Mouse (Mus musculus): ENCODE measurements at regions not wholly inside any gene's neighbourhood (a gene's known extent, or its start where the extent isn't known, plus 50 kb on each side); places are given as distances from the start of the nearest gene placed in this dataset.

- DNase-seq (ENCODE audit: low read depth, low spot score): no peak
These were observed 51.7 kb upstream of the Ankrd34c start for GRCm38 (mm10) chr9:89789926-89790325.

- no peak for DNase-seq (ENCODE audit: low read depth, low spot score)
These were observed 50.4 kb upstream of the Ankrd34c start for GRCm38 (mm10) chr9:89788651-89789050.
